Mouse (Mus musculus) ES-E14 (cell line): ENCODE measurements around the gene Mesd. TPM values are rescaled to one million over a fixed set of nuclear protein-coding genes. Genes with fewer than 3 reads are reported as not detected.

Source experiments
- DNase-seq: peaks from one replicate; pipeline ENCODE4 v3.0.0-alpha.2; 2013; ENCODE audit warnings: low read depth, low spot score
- H3K27ac ChIP-seq: 2 replicates; pipeline ENCODE4 v1.5.1; 2012; ENCODE audit warnings: low read depth, mild to moderate bottlenecking, low read length, moderate library complexity, mixed read lengths; ENCODE audit not compliant: poor library complexity, insufficient read depth, severe bottlenecking
- H3K36me3 ChIP-seq: 2 replicates; pipeline ENCODE4 v1.6.1; 2012; ENCODE audit warnings: mild to moderate bottlenecking, low read length, moderate library complexity, mixed read lengths; ENCODE audit not compliant: control insufficient read depth, poor library complexity, insufficient read depth, severe bottlenecking
- H3K4me1 ChIP-seq, 2 experiments: fragments of 150-350 bp in 1 of 2; sonication (generic) in 1 of 2; 2 replicates each; pipeline ENCODE4 v1.6.1; 2012; ENCODE audit warnings: low read length in 2 of 2, mild to moderate bottlenecking in 1 of 2, mixed read lengths in 1 of 2; ENCODE audit not compliant: control insufficient read depth in 2 of 2, insufficient read depth in 2 of 2, poor library complexity in 1 of 2
- H3K4me3 ChIP-seq, 2 experiments: fragments of 150-350 bp in 1 of 2; sonication (generic) in 1 of 2; 2 replicates each; pipeline ENCODE4 v1.5.1; 2012; ENCODE audit warnings: low read length in 2 of 2, low read depth in 1 of 2, mild to moderate bottlenecking in 1 of 2, mixed read lengths in 1 of 2; ENCODE audit not compliant: insufficient read depth in 1 of 2, poor library complexity in 1 of 2, severe bottlenecking in 1 of 2
- H3K9ac ChIP-seq: 2 replicates; pipeline ENCODE4 v1.6.1; 2012; ENCODE audit warnings: low read depth, mild to moderate bottlenecking, low read length, mixed read lengths; ENCODE audit not compliant: poor library complexity, insufficient read depth, severe bottlenecking
- H3K9me3 ChIP-seq: fragments of 150-350 bp; sonication (generic); 2 replicates; pipeline ENCODE4 v1.6.1; 2012; ENCODE audit warnings: low read depth, mild to moderate bottlenecking, low read length; ENCODE audit not compliant: control insufficient read depth, insufficient read depth
- CHD2 ChIP-seq: IDR thresholded peaks from 2 replicates; pipeline ENCODE4 v1.6.1; 2014; ENCODE audit warnings: mild to moderate bottlenecking, low read depth, low read length, inconsistent platforms
- HCFC1 ChIP-seq: IDR thresholded peaks from 2 replicates; pipeline ENCODE4 v1.6.1; 2012; ENCODE audit warnings: low read length, inconsistent platforms, borderline replicate concordance; ENCODE audit not compliant: insufficient read depth
- MAFK ChIP-seq: IDR thresholded peaks from 2 replicates; pipeline ENCODE4 v1.6.1; 2014; ENCODE audit warnings: mild to moderate bottlenecking, low read depth, low read length, inconsistent platforms; ENCODE audit not compliant: insufficient read depth
- ZC3H11A ChIP-seq: IDR thresholded peaks from 2 replicates; pipeline ENCODE4 v1.6.1; 2012; ENCODE audit warnings: low read depth, mild to moderate bottlenecking, inconsistent platforms, low read length, borderline replicate concordance
- ZNF384 ChIP-seq: IDR thresholded peaks from 2 replicates; pipeline ENCODE4 v1.6.1; 2012; ENCODE audit warnings: low read depth, low read length, inconsistent platforms
- in situ Hi-C, 2 experiments: fragments of 600-800 bp; cut with MboI; formaldehyde crosslinking; loops; one replicate each; pipeline ENCODE4 v1.15.1; 2025; ENCODE audit warnings: low sequenced_read_pairs in 2 of 2, inconsistent platforms in 1 of 2; ENCODE audit not compliant: unreplicated experiment in 2 of 2
- total RNA-seq: library from RNA; depleted of rRNA; stranded (reverse); fragments of 300-350 nt; gene quantifications from 2 replicates; pipeline ENCODE4 v1.2.3, GENCODE M21; 2012

Gene Mesd
- total RNA-seq, 1 experiment = 142 TPM

- no peaks in the 10 kb centered on the region for H3K36me3 ChIP-seq
- no peak for DNase-seq
- H3K27ac ChIP-seq = no peak overlapping the region
- no peaks in the 10 kb centered on the region for H3K9me3 ChIP-seq
- H3K9ac ChIP-seq = no peak overlapping the region
- TF ChIP-seq ZNF384 (no peak), MAFK (no peak), ZC3H11A (no peak), CHD2 (no peak), HCFC1 (no peak)
- in situ Hi-C loops = no loop called here
- H3K4me3 ChIP-seq = no peak overlapping the region
- H3K4me1 ChIP-seq = no peaks in the 10 kb centered on the region
Measured at GRCm38 (mm10) chr7:83939017-83939721, 54.9 kb downstream of the Mesd start.

- no peaks in the 10 kb centered on the region for H3K36me3 ChIP-seq
- no peak overlapping the region for H3K4me3 ChIP-seq
- no peak for DNase-seq
- no peak overlapping the region for H3K27ac ChIP-seq
- no peak for TF ChIP-seq HCFC1
- TF ChIP-seq CHD2 = no peak
- no peak for TF ChIP-seq ZC3H11A
- TF ChIP-seq MAFK = no peak
- TF ChIP-seq ZNF384 = no peak
- H3K9ac ChIP-seq = no peak overlapping the region
- in situ Hi-C loops = no loop called here
- H3K4me1 ChIP-seq = no peaks in the 10 kb centered on the region
- no peaks in the 10 kb centered on the region for H3K9me3 ChIP-seq
Measured at GRCm38 (mm10) chr7:83940136-83940535, 55.9 kb downstream of the Mesd start.

GRCm38 (mm10) chr7:83941701-83942101, 57.4 kb downstream of the Mesd start:
- Histone ChIP-seq H3K27ac (no peak overlapping the region), H3K4me3 (no peak overlapping the region), H3K9ac (no peak overlapping the region), H3K36me3 (no peaks in the 10 kb centered on the region), H3K9me3 (no peaks in the 10 kb centered on the region), H3K4me1 (no peaks in the 10 kb centered on the region)
- in situ Hi-C loops = no loop called here
- TF ChIP-seq ZC3H11A = no peak
- TF ChIP-seq CHD2 = no peak
- no peak for TF ChIP-seq HCFC1
- no peak for TF ChIP-seq MAFK
- TF ChIP-seq ZNF384 = no peak
- no peak for DNase-seq

- TF ChIP-seq CHD2 = no peak
- TF ChIP-seq HCFC1 = no peak
- no peak for TF ChIP-seq ZC3H11A
- no peak for TF ChIP-seq ZNF384
- Histone ChIP-seq H3K36me3 (no peaks in the 10 kb centered on the region), H3K9ac (no peak overlapping the region), H3K27ac (no peak overlapping the region), H3K4me1 (no peaks in the 10 kb centered on the region), H3K4me3 (no peak overlapping the region), H3K9me3 (no peaks in the 10 kb centered on the region)
- in situ Hi-C loops = no loop called here
- DNase-seq = no peak
Measured at GRCm38 (mm10) chr7:83948743-83949142, 64.5 kb downstream of the Mesd start.
